16 mouse cellular contexts compared by ENCODE assay signal in the genomic region with DNA sequence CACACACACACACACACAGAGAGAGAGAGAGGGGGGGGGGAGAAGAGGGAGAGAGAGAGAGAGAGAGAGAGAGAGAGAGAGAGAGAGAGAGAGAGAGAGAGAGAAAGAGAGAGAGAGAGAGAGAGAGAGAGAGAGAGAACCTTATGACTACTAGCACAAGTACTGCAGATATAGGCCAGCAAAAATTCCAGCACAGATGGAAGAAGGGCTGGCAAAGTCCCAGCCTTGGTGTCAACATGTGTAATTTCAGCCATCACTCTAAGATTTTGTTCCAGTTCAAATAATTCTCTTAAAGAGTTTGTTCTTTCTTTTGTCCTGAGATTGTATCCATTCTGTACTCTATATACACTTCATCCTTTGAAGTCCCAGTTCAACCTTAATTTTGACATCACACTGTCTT.
DNase-seq lines count a peak whose midpoint lies in the region.
"Had no signal": no experiment of that assay in that cellular context is flagged by ENCODE, and none has a peak within 500 bp of the region (broad histone marks: within the 10 kb centered on the region; RNA-seq: fewer than 3 reads in every experiment).

No protein-coding gene starts in this region.

- intact Hi-C loops in left cerebral cortex, postnatal 36 days (cut with DNase I), result no loop called here

- peak; percentile 47 to 52 for DNase-seq in cerebellum, postnatal 10 days
- DNase-seq in cerebellum, adult 11 months, result no peak
- peak; percentile 52 to 65 for DNase-seq in left cerebral cortex, adult 18-20 months (ENCODE audit: low spot score in 2 of 2)
- no peak for DNase-seq in left cerebral cortex, postnatal 36 days (ENCODE audit: low spot score in 2 of 2)
- peak; percentile 40 to 42 for DNase-seq in right cerebral cortex, adult 2 months (ENCODE audit: low spot score in 2 of 2)
- DNase-seq in right cerebral cortex, postnatal 25 days, result no peak
- DNase-seq in right cerebral cortex, postnatal 14 days, result peak; percentile 26
- no peak for DNase-seq in kidney, postnatal 14 days
- DNase-seq: adrenal gland, adult 2 months; B cell, adult 2 months; embryo, embryonic 11 days; gastrocnemius, adult 2 months; heart, postnatal 36 days; kidney, adult 2 months; liver; thymus, postnatal 14 days had no signal

Comparison
In these comparisons a context has a peak if more than half of its experiments do, and no peak if none do; other contexts are left out.
1. DNase-seq: peak in cerebellum, postnatal 10 days (2 of 2), left cerebral cortex, adult 18-20 months (2 of 2), right cerebral cortex, adult 2 months (2 of 2) and right cerebral cortex, postnatal 14 days (single experiment); none in cerebellum, adult 11 months (single experiment), left cerebral cortex, postnatal 36 days (0 of 2), right cerebral cortex, postnatal 25 days (single experiment) and kidney, postnatal 14 days (single experiment).